Mouse (Mus musculus) spleen, postnatal 4 days (tissue): ENCODE measurements around the gene Ttc1.

ENCODE experiments used
- DNase-seq, 2 experiments: peaks; one replicate each; pipeline ENCODE4 v3.0.0; 2022; ENCODE audit warnings: low spot score in 2 of 2

The Ttc1 gene

DNA sequence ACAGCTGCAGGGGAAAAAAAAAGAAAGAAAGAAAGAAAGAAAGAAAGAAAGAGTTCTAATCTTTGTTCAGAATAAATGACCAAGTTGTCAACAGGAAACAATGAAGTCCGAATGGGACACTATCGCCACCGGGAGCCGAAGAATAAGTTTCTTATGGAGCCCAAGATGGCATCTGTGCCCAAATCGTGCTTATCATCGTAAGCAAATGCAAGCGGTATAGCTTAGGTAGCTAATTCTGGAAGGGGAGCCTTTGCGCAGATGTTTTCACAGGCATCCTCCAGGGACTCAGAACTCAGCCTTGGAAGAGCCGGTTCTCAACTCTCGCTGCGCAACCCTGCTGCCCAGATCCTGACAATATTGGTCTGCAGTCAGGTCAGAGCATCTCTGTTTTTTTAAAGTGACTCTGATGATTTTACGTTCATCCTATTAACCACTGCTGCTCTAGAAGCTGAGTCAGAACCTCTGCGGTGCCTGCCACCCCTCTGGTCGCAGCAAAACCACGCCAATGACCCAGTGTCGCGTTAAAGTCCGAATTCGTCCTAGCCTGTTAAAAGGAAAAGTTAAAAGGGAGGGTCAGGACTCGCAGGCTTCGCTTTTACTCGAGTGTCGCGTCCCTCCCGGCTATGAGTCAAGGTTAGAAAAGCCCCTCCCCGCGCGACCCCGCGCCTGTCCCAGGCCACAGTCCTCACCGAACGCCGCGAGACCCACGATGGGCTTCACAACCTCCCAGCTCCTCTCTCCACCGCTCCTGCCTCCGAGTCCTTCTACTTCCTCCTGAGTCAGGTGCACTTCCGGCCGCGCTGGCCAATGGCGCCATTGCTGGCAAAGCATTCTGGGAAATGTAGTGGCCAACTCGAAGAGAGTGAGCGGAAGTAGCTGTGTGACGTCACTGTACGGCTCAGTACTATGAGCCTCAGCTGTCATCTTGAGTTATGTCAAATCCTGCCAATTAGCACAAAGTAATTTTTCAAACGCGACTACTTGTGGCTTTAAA, at the start of gene Ttc1:
Gene Ttc1 (minus strand): TSS at position 776 of the 994 bp plus-strand sequence.
- DNase-seq = peak; percentile 94 to 96

GRCm38 (mm10) chr11:43795992-43796391, 48.2 kb upstream of the Ttc1 start:
- DNase-seq = no peak

GRCm38 (mm10) chr11:43790446-43790845, 42.6 kb upstream of the Ttc1 start:
- DNase-seq = no peak

- peak; percentile 21 to 70 for DNase-seq
These were observed 36.0 kb upstream of the Ttc1 start for GRCm38 (mm10) chr11:43783772-43784171.

- DNase-seq = no peak
These were observed 35.3 kb upstream of the Ttc1 start for GRCm38 (mm10) chr11:43783106-43783505.

GRCm38 (mm10) chr11:43779551-43779950, 31.7 kb upstream of the Ttc1 start:
- no peak for DNase-seq

DNA sequence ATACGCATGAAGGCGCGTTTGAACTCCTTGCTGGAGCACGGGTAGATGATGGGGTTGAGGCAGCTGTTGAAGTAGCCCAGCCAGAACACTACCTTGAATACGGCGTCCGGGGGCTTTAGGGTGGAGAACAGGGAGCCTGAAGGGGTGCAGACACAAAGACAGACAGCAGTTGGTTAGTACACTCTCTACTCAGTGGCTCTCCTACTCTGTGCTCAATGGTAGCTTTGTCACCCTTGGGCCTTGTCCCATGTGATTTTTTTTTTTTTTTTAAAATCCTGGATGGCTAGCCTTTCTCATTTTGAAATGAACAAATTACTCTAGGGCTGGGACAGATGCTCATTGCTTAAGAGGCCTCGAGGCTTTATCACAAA, 28.5 kb upstream of the Ttc1 start:
- DNase-seq = no peak

DNA sequence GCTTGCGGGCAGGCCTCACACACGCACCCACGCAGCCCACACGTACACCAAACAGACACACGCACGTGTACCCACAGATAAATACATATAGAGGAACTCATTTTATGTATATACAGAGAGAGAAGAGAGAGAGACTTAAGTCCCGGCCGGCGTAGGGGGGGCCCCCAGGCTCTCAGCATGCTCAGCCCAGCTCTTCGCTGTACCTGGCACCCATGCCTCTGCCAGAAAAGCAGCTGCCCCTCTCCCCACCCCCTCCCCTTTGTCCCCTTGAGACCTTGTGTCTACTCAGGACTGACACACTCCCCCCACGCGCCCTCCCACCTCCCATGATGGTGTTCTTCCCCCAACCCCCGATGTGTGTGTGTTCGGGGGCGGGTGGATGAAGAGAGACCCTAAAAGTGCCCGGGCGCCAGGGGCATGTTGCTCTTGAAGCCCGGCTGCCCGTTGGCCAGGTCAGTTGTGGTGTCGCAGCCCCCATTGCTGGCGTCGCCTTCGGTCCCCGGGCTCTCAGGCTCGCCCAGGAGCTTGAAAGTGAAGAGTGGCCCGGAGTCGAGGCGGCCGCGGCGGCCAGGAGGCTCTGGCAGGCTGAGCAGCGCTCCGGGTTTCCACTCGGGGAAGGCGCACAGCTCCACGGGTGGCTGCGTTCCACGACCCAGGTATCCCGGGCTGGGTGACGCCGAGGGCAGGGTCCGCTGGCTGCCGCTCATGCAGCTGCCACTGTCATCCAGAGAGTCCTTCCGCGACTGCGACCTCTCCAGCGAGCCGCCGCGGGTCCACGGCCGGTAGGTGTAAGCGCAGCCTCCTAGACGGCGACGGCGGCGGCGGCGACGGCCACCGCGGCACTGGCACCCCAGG, 27.9 kb upstream of the Ttc1 start:
- peak; percentile 13 to 62 for DNase-seq

- DNase-seq = no peak
These were observed 25.9 kb upstream of the Ttc1 start for GRCm38 (mm10) chr11:43773725-43774124.

- no peak for DNase-seq
These were observed 22.3 kb upstream of the Ttc1 start for GRCm38 (mm10) chr11:43770110-43770509.

DNA sequence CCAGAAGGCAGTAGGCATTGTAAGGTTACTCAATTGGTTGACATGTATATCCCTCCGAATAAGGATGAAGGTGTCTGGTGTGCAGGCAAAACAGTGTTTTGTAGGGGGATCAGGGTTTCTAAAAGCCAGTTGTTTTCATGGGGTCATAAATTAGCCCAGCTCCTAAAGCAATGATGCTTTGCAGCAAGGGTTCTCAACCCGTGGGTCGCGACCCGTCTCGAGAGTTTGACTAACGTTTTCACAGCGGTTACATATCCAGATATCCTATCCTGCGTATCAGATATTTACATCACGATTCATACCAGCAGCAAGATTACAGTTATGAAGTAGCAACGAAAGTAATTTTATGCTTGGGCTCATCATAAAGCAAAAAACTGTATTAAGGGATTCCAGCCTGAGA, 19.9 kb upstream of the Ttc1 start:
- DNase-seq = no peak

DNA sequence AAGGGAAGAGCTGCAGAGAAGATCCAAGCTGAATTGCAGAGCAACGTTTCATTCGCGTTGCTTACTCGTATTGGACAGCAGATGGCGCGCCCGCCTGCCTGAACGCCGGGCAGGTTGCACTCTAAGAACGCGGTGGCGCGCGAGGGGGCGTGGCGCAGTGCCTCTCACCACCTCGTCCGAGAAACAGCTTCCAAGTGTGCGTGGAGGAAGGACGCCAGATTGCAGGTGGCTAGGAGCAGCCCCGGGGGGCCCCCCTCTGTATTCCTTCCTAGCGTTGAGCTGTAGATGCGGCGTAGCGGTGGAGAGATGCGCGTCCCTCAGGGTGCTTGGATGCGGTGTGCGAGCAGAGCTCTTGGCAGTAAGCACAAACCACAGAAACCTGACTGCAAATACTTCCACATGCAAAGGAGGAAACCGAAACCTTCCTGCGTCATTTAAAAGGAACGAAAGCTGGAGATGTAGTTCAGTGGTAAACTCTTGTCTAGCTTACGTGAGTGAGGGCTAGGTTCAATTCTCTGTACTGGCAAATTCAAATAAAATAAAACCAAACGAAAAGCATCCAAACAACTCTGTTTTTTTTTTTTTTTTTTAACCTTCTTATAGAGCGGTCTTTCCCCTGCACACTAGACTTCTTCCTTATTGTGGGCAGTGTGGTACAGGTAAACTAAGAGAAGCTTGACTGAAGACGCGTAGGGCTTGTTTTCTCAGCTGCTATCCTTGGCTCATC, 19.3 kb upstream of the Ttc1 start:
- peak; percentile 57 to 77 for DNase-seq

GRCm38 (mm10) chr11:43758436-43758835, 10.6 kb upstream of the Ttc1 start:
- DNase-seq = no peak

- no peak for DNase-seq
These were observed 7.6 kb upstream of the Ttc1 start for GRCm38 (mm10) chr11:43755411-43755810.

GRCm38 (mm10) chr11:43754568-43754967, 6.8 kb upstream of the Ttc1 start:
- DNase-seq = no peak

GRCm38 (mm10) chr11:43751542-43751941, 3.7 kb upstream of the Ttc1 start:
- DNase-seq = no peak

DNA sequence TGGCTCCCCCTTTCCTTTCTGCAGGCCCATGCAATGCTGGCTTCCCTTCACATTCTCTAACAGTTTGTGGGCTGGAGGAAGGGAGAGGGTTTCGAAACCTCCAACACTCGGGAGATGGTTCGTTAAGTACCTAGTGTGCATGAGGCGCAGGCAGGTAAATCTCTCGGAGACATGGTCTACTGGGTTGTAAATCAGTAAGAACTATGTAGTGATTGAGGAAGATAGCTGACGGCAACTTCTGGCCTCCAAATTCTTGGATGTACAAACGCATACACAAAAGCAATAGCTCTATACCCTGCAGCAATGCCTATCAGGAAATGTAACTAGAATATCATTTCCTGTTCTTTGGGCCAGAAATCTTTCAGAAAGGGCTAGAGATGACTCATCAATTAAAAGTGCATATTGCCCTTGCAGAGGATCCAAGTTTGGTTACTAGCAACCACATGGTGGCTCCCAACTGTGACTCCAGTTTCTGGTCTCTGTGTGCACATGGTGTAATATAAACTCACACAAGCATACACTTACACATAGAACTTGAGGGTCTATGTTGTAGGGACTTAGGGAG, 19.0 kb downstream of the Ttc1 start:
- DNase-seq = no peak

- DNase-seq = no peak
These were observed 20.0 kb downstream of the Ttc1 start for GRCm38 (mm10) chr11:43727796-43728195.

DNA sequence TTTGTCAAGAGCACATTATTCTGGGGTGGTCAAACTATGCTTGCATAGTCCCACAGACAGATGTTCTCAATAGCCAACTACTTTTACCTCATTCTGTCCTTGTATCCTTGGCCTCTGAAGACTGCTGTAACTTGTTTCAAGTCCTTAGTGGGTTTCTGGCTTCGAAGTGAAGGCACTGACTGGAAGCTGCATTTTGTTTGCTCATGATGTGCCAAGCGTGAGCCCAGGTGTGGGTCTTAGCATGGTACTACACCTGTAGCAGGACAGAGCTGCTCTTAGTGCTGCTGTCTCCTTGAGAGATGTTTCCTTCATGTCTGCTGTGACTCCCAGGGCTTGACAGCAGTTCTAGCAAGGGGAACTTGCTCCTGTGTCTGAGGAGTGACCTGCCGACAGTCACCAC, 24.4 kb downstream of the Ttc1 start:
- no peak for DNase-seq

DNA sequence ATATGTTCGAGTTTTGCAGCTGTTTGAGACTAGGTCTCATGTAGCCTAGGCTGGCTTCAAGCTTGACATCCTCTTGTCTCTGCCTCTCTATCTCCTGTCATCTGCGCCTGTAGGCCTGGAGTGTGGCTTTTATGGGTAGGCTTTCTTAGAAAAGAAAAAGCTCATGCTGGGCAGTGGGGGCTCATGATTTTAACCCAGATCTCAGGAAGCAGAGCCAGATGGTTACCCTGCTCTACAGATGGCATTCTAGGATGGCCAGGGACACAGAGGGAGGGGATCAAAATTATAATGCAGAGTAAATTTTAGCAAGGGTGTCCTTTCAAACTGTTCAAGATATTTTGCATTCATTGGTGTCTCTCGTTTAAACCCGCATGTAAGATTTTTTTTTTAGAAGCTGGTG, 35.6 kb downstream of the Ttc1 start:
- no peak for DNase-seq

DNA sequence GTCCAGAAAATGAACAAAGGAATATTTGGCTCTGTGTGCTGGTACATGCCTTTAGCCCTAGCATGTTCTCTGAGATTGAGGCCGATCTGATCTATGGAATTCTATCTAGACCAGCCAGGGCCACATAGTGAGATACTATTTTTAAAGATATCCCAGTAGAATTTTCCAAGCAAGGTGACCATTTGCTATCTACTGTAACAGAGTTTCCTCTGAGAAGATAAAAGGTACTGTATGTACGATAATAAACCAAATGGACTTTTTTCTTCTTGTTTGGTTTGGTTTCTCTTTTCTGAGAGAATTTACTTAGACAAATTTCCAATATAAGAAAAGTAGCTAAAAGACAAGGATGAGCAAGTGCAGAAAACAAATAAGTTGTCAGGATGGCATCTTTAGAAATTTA, 39.4 kb downstream of the Ttc1 start:
- no peak for DNase-seq

DNA sequence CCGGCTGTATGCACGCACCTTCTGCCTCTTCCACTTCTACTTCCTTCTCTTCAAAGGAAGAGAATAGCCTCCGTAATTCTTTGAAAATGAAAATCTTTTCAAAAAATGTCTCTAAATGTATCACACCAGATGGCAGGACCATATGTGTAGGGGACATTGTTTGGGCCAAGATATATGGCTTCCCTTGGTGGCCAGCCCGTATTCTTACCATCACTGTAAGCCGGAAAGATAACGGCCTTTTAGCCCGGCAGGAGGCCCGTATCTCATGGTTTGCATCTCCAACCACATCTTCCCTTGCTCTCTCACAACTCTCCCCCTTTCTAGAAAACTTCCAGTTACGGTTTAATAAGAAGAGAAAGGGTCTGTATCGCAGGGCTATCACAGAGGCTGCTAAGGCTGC, 42.1 kb downstream of the Ttc1 start:
- no peak for DNase-seq
